In the genomic region with DNA sequence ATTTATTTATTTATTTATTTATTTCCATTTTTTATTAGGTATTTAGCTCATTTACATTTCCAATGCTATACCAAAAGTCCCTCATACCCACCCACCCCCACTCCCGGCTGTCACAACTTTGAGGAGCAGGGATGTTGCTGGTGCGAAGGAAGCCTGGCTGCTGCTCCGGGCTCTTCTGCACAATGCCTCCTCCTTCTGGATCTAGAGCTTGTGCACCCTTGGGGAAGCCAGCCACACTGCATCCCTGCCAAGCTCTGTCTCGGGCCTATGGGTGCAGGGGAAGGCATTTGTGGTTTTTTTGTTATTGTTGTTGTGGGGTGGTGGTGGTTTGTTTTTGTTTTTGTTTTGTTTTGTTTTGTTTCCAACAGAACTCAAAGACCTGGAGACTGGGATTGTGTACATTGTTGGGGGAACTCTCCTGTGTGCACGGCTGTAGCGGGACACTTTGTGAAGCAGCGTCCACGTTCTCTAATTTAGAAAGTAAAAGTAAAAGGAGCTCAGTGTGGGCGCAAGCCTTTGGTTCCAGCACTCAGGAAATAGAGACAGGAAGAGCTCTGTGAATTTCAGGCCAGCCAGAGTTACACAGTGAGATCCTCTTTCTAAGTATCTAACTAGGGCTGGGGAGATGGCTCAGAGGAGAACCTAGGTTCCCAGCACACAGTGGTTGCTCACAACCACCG, we compare ENCODE assay signal across 8 mouse cellular contexts. TPM values are rescaled to one million over a fixed set of nuclear protein-coding genes. Genes with fewer than 3 reads are reported as not detected.
DNase-seq lines count a peak whose midpoint lies in the region; ATAC-seq lines count a peak whose summit lies in the region.

No protein-coding gene starts in this region.

- H3K4me2 ChIP-seq in heart, embryonic 15.5 days = peak overlapping the region; percentile 62

- H3K4me1 ChIP-seq in heart, embryonic 15.5 days (replicated peaks) = peaks cover 13% of the 10 kb centered on the region

- peak overlapping the region; percentile 71 for H3K27ac ChIP-seq in heart, embryonic 15.5 days

- DNase-seq in frontal cortex, postnatal 14 days (ENCODE audit: low spot score in 2 of 2) = no peak
- DNase-seq in c-Kit-positive CD71-positive TER-119-positive erythroid progenitor cells, embryonic 14.5 days (ENCODE audit: low spot score) = peak; percentile 40
- DNase-seq in large intestine, adult 2 months (ENCODE audit: low read depth, low spot score) = peak; percentile 46
- peak; percentile 51 for DNase-seq in thymus, postnatal 25 days
- no peak for DNase-seq in embryo, embryonic 9.5 days (ENCODE audit: extremely low spot score)

- peak overlapping the region; percentile 44; the same call in 1 of the 2 replicates for H3K9ac ChIP-seq in heart, embryonic 15.5 days

- no peaks in the 10 kb centered on the region for H3K27me3 ChIP-seq in heart, embryonic 15.5 days

- H3K36me3 ChIP-seq in heart, embryonic 15.5 days = no peaks in the 10 kb centered on the region

- no peaks in the 10 kb centered on the region for H3K9me3 ChIP-seq in heart, embryonic 15.5 days (replicated peaks)

- 68% methylated on average over 10 of the region's 10 CpGs for WGBS in heart, embryonic 15.5 days
- WGBS in large intestine, adult 2 months = 17% methylated on average over 10 of the region's 10 CpGs

- ATAC-seq in frontal cortex, adult (ENCODE audit: low TSS enrichment) = peak; percentile 70
- ATAC-seq in heart, embryonic 15.5 days (replicated peaks; ENCODE audit: insufficient number of reproducible peaks, insufficient read depth, low FRiP score, low read depth) = 0 out of 2 replicates have a peak, but pooled peaks have one; percentile 8
- ATAC-seq in megakaryocyte-erythroid progenitor cell, adult 5-6 weeks (replicated peaks; ENCODE audit: low FRiP score, low TSS enrichment, poor library complexity, severe bottlenecking) = 0 out of 2 replicates have a peak, but pooled peaks have one; percentile 8

- peak overlapping the region; percentile 30 for H3K4me3 ChIP-seq in heart, embryonic 15.5 days

RNA-seq across cellular contexts. Expression of a gene that starts 10.6 kb away (rescaled TPM):
- 3.0 and 11.9 TPM in 2 replicates for polyA plus RNA-seq in heart, embryonic 15.5 days (2015; fragmentation: Nextera tagmentation; extraction: Ambion mirVana)
- polyA plus RNA-seq in large intestine, adult 2 months (2012; rRNA removed) = 32.6 and 75.7 TPM in 2 replicates
- 16.4 and 23.0 TPM in 2 replicates for total RNA-seq in megakaryocyte-erythroid progenitor cell, adult 5-6 weeks (2014; fragmentation: Nextera tagmentation)
- 6.9 and 8.5 TPM in 2 replicates for total RNA-seq in megakaryocyte-erythroid progenitor cell, adult 5-6 weeks (2017)

RNA-seq across cellular contexts. Expression of a gene that starts 39.7 kb away (rescaled TPM):
- 2.7 and 5.6 TPM in 2 replicates for polyA plus RNA-seq in heart, embryonic 15.5 days (2015; fragmentation: Nextera tagmentation; extraction: Ambion mirVana)
- 34.3 and 39.8 TPM in 2 replicates for polyA plus RNA-seq in large intestine, adult 2 months (2012; rRNA removed)
- total RNA-seq in megakaryocyte-erythroid progenitor cell, adult 5-6 weeks (2014; fragmentation: Nextera tagmentation) = 6.9 and 8.2 TPM in 2 replicates
- total RNA-seq in megakaryocyte-erythroid progenitor cell, adult 5-6 weeks (2017) = 13.9 and 20.3 TPM in 2 replicates

RNA-seq across cellular contexts. Expression of a gene that starts 52.2 kb away (rescaled TPM):
- polyA plus RNA-seq in heart, embryonic 15.5 days (2015; fragmentation: Nextera tagmentation; extraction: Ambion mirVana) = 80.5 and 102 TPM in 2 replicates
- polyA plus RNA-seq in large intestine, adult 2 months (2012; rRNA removed) = 26.6 and 27.2 TPM in 2 replicates
- total RNA-seq in megakaryocyte-erythroid progenitor cell, adult 5-6 weeks (2014; fragmentation: Nextera tagmentation) = 118 and 121 TPM in 2 replicates
- total RNA-seq in megakaryocyte-erythroid progenitor cell, adult 5-6 weeks (2017) = 181 and 238 TPM in 2 replicates

Comparison
In these comparisons a context has a peak if more than half of its experiments do, and no peak if none do; other contexts are left out.
1. ATAC-seq: peak in every context shown above with its lines; median percentile 70 in frontal cortex, adult; 8 in heart, embryonic 15.5 days; 8 in megakaryocyte-erythroid progenitor cell, adult 5-6 weeks.
2. DNase-seq: peak in c-Kit-positive CD71-positive TER-119-positive erythroid progenitor cells, embryonic 14.5 days (single experiment), large intestine, adult 2 months (single experiment) and thymus, postnatal 25 days (single experiment); none in frontal cortex, postnatal 14 days (0 of 2) and embryo, embryonic 9.5 days (single experiment).